Mouse (Mus musculus): ENCODE measurements around the gene Olfr126.

DNA sequence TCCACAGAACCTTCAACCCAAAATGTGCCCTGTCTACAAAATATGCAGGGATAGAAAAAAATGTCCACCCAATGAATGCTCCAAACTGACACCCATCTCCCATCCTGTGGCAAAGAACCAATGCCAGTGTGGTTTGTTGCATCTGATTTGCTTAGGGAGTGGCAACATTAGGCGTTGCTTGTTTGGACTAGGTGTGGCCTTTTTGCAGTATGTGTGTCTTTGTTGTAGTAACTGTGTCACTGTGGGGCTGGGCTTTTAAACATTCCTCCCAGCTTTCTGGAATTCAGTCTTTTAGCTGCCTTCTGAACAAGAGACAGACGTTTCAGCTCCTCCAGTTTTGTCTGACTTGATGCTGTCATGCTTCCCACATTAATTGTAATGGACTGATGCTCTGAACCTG is 16.6 kb downstream of the Olfr126 start:
- TF ChIP-seq CTCF (IDR thresholded peaks at IDR 0.05; ENCODE audit: low read depth, low read length) (no peak), POLR2A (IDR thresholded peaks at IDR 0.05; ENCODE audit: borderline replicate concordance, low read depth, low read length) (no peak)
